Mouse (Mus musculus): ENCODE data around the gene Rps6ka4. TPM values are rescaled to one million over a fixed set of nuclear protein-coding genes. Genes with fewer than 3 reads are reported as not detected.

The Rps6ka4 gene
- total RNA-seq, 1 experiment = 11.5 TPM

GRCm38 (mm10) chr19:6841292-6841597 is 809 bp upstream of the Rps6ka4 start:
- no peak for DNase-seq (ENCODE audit: low read depth, low spot score)
- Histone ChIP-seq H3K27ac (ENCODE audit: insufficient read depth, low read depth, low read length, poor library complexity, severe bottlenecking) (no peak overlapping the region), H3K36me3 (ENCODE audit: control insufficient read depth, insufficient read depth, low read length, poor library complexity, severe bottlenecking) (peaks cover 6% of the 10 kb centered on the region; the same call in 1 of the 2 replicates), H3K4me3 (ENCODE audit: insufficient read depth in 1 of 2, low read depth in 1 of 2, low read length in 2 of 2, poor library complexity in 1 of 2, severe bottlenecking in 1 of 2) (no peak overlapping the region), H3K4me1 (ENCODE audit: control insufficient read depth in 2 of 2, insufficient read depth in 2 of 2, low read length in 2 of 2, poor library complexity in 1 of 2) (peaks cover 5 to 8% of the 10 kb centered on the region in 2 experiments; a peak in 2 of 4 replicates), H3K9me3 (ENCODE audit: control insufficient read depth, insufficient read depth, low read depth, low read length) (no peaks in the 10 kb centered on the region), H3K9ac (ENCODE audit: insufficient read depth, low read depth, low read length, poor library complexity, severe bottlenecking) (no peak overlapping the region)
- in situ Hi-C loops (cut with MboI; ENCODE audit: low sequenced_read_pairs in 2 of 2, unreplicated experiment in 2 of 2) = no loop called here
- TF ChIP-seq HCFC1 (IDR thresholded peaks at IDR 0.05; ENCODE audit: borderline replicate concordance, insufficient read depth, low read length) (no peak), CHD2 (IDR thresholded peaks at IDR 0.05; ENCODE audit: low read depth, low read length) (no peak), ZC3H11A (IDR thresholded peaks at IDR 0.05; ENCODE audit: borderline replicate concordance, low read depth, low read length) (no peak), MAFK (IDR thresholded peaks at IDR 0.05; ENCODE audit: insufficient read depth, low read depth, low read length) (no peak), ZNF384 (IDR thresholded peaks at IDR 0.05; ENCODE audit: low read depth, low read length) (no peak)

GRCm38 (mm10) chr19:6839615-6840474 is 591 bp downstream of the Rps6ka4 start:
- Histone ChIP-seq H3K4me1 (ENCODE audit: control insufficient read depth in 2 of 2, insufficient read depth in 2 of 2, low read length in 2 of 2, poor library complexity in 1 of 2) (peaks cover 5 to 8% of the 10 kb centered on the region in 2 experiments; a peak in 2 of 4 replicates), H3K9ac (ENCODE audit: insufficient read depth, low read depth, low read length, poor library complexity, severe bottlenecking) (peak overlapping the region; percentile 68), H3K36me3 (ENCODE audit: control insufficient read depth, insufficient read depth, low read length, poor library complexity, severe bottlenecking) (peaks cover 6% of the 10 kb centered on the region; the same call in 1 of the 2 replicates), H3K4me3 (ENCODE audit: insufficient read depth in 1 of 2, low read depth in 1 of 2, low read length in 2 of 2, poor library complexity in 1 of 2, severe bottlenecking in 1 of 2) (peak overlapping the region; percentile 61 to 73), H3K27ac (ENCODE audit: insufficient read depth, low read depth, low read length, poor library complexity, severe bottlenecking) (no peak overlapping the region), H3K9me3 (ENCODE audit: control insufficient read depth, insufficient read depth, low read depth, low read length) (no peaks in the 10 kb centered on the region)
- no peak for DNase-seq (ENCODE audit: low read depth, low spot score)
- no peak for TF ChIP-seq HCFC1 (IDR thresholded peaks at IDR 0.05; ENCODE audit: borderline replicate concordance, insufficient read depth, low read length)
- TF ChIP-seq MAFK (IDR thresholded peaks at IDR 0.05; ENCODE audit: insufficient read depth, low read depth, low read length) = no peak
- no peak for TF ChIP-seq CHD2 (IDR thresholded peaks at IDR 0.05; ENCODE audit: low read depth, low read length)
- no peak for TF ChIP-seq ZC3H11A (IDR thresholded peaks at IDR 0.05; ENCODE audit: borderline replicate concordance, low read depth, low read length)
- TF ChIP-seq ZNF384 (IDR thresholded peaks at IDR 0.05; ENCODE audit: low read depth, low read length) = no peak
- in situ Hi-C loops (cut with MboI; ENCODE audit: low sequenced_read_pairs in 2 of 2, unreplicated experiment in 2 of 2) = no loop called here

- in situ Hi-C loops (cut with MboI; ENCODE audit: low sequenced_read_pairs in 2 of 2, unreplicated experiment in 2 of 2) = no loop called here
- peaks cover 0 to 15% of the 10 kb centered on the region in 2 experiments; a peak in 3 of 4 replicates for H3K4me1 ChIP-seq (ENCODE audit: control insufficient read depth in 2 of 2, insufficient read depth in 2 of 2, low read length in 2 of 2, poor library complexity in 1 of 2)
- no peaks in the 10 kb centered on the region for H3K9me3 ChIP-seq (ENCODE audit: control insufficient read depth, insufficient read depth, low read depth, low read length)
- no peak overlapping the region for H3K9ac ChIP-seq (ENCODE audit: insufficient read depth, low read depth, low read length, poor library complexity, severe bottlenecking)
- H3K27ac ChIP-seq (ENCODE audit: insufficient read depth, low read depth, low read length, poor library complexity, severe bottlenecking) = no peak overlapping the region
- H3K4me3 ChIP-seq (ENCODE audit: insufficient read depth in 1 of 2, low read depth in 1 of 2, low read length in 2 of 2, poor library complexity in 1 of 2, severe bottlenecking in 1 of 2) = no peak overlapping the region
- DNase-seq (ENCODE audit: low read depth, low spot score) = no peak
- peaks cover 4% of the 10 kb centered on the region; the same call in 1 of the 2 replicates for H3K36me3 ChIP-seq (ENCODE audit: control insufficient read depth, insufficient read depth, low read length, poor library complexity, severe bottlenecking)
- TF ChIP-seq HCFC1 (IDR thresholded peaks at IDR 0.05; ENCODE audit: borderline replicate concordance, insufficient read depth, low read length) (no peak), MAFK (IDR thresholded peaks at IDR 0.05; ENCODE audit: insufficient read depth, low read depth, low read length) (no peak), CHD2 (IDR thresholded peaks at IDR 0.05; ENCODE audit: low read depth, low read length) (no peak)
These were observed 8.1 kb downstream of the Rps6ka4 start for GRCm38 (mm10) chr19:6832363-6832762.

- no peak overlapping the region for H3K27ac ChIP-seq (ENCODE audit: insufficient read depth, low read depth, low read length, poor library complexity, severe bottlenecking)
- no peaks in the 10 kb centered on the region for H3K9me3 ChIP-seq (ENCODE audit: control insufficient read depth, insufficient read depth, low read depth, low read length)
- in situ Hi-C loops (cut with MboI; ENCODE audit: low sequenced_read_pairs in 2 of 2, unreplicated experiment in 2 of 2) = no loop called here
- peaks cover 0 to 15% of the 10 kb centered on the region in 2 experiments; a peak in 3 of 4 replicates for H3K4me1 ChIP-seq (ENCODE audit: control insufficient read depth in 2 of 2, insufficient read depth in 2 of 2, low read length in 2 of 2, poor library complexity in 1 of 2)
- H3K4me3 ChIP-seq (ENCODE audit: insufficient read depth in 1 of 2, low read depth in 1 of 2, low read length in 2 of 2, poor library complexity in 1 of 2, severe bottlenecking in 1 of 2) = peak overlapping the region; percentile 31 to 62
- TF ChIP-seq ZNF384 (IDR thresholded peaks at IDR 0.05; ENCODE audit: low read depth, low read length) = no peak
- no peak for TF ChIP-seq ZC3H11A (IDR thresholded peaks at IDR 0.05; ENCODE audit: borderline replicate concordance, low read depth, low read length)
- TF ChIP-seq MAFK (IDR thresholded peaks at IDR 0.05; ENCODE audit: insufficient read depth, low read depth, low read length) = no peak
- peak; percentile 91 for TF ChIP-seq CHD2 (IDR thresholded peaks at IDR 0.05; ENCODE audit: low read depth, low read length)
- peaks cover 3% of the 10 kb centered on the region; the same call in 1 of the 2 replicates for H3K36me3 ChIP-seq (ENCODE audit: control insufficient read depth, insufficient read depth, low read length, poor library complexity, severe bottlenecking)
- peak overlapping the region; percentile 32; the same call in 1 of the 2 replicates for H3K9ac ChIP-seq (ENCODE audit: insufficient read depth, low read depth, low read length, poor library complexity, severe bottlenecking)
- DNase-seq (ENCODE audit: low read depth, low spot score) = peak; percentile 86
These were observed 9.1 kb downstream of the Rps6ka4 start for GRCm38 (mm10) chr19:6831331-6831730.
